Mouse (Mus musculus) liver, embryonic 14.5 days (tissue): ENCODE results near the gene Edf1. TPM values are rescaled to one million over a fixed set of nuclear protein-coding genes. Genes with fewer than 3 reads are reported as not detected.

Experiments used
- ATAC-seq: fragments of 200-750 bp; cut with Nextera tagmentation; 2 replicates; pipeline ENCODE4 v1.8.0; 2017; ENCODE audit warnings: moderate number of reproducible peaks, mild to moderate bottlenecking, moderate library complexity; ENCODE audit not compliant: insufficient read depth
- DNase-seq, 3 experiments: peaks; one replicate each; pipeline ENCODE4 v3.0.0-alpha.2; 2012 to 2013; ENCODE audit warnings: low read depth in 3 of 3, low spot score in 3 of 3
- H3K27ac ChIP-seq: fragments of 300-500 bp; sonication (generic); 2 replicates; pipeline ENCODE4 v1.5.1; 2014; ENCODE audit warnings: moderate library complexity, mild to moderate bottlenecking, control low read depth, inconsistent platforms
- H3K27me3 ChIP-seq: fragments of 300-500 bp; sonication (generic); 2 replicates; pipeline ENCODE4 v1.6.1; 2014; ENCODE audit warnings: mild to moderate bottlenecking, low read length, moderate library complexity; ENCODE audit not compliant: control insufficient read depth, insufficient read depth
- H3K36me3 ChIP-seq: fragments of 300-500 bp; sonication (generic); replicated peaks from 2 replicates; pipeline ENCODE4 v1.6.1; 2014; ENCODE audit warnings: low read depth; ENCODE audit not compliant: control insufficient read depth, insufficient read depth
- H3K4me1 ChIP-seq, 2 experiments: fragments of 200-500 bp in 1 of 2; fragments of 300-500 bp in 1 of 2; sonication (generic) in 1 of 2; replicated peaks; 2 replicates each; pipeline ENCODE4 v1.6.1; 2012 to 2014; ENCODE audit warnings: antibody characterized with exemption in 1 of 2, inconsistent platforms in 1 of 2, low read length in 1 of 2; ENCODE audit not compliant: control insufficient read depth in 2 of 2, insufficient read depth in 2 of 2
- H3K4me2 ChIP-seq: fragments of 300-500 bp; sonication (generic); 2 replicates; pipeline ENCODE4 v1.6.1; 2014; ENCODE audit warnings: low read depth, mild to moderate bottlenecking, control low read depth, moderate library complexity
- H3K4me3 ChIP-seq, 2 experiments: fragments of 200-500 bp in 1 of 2; fragments of 300-500 bp in 1 of 2; sonication (generic) in 1 of 2; 2 replicates each; pipeline ENCODE4 v1.5.1; 2012 to 2014; ENCODE audit warnings: low read depth in 2 of 2, low read length in 2 of 2, mild to moderate bottlenecking in 2 of 2, control low read depth in 1 of 2, inconsistent platforms in 1 of 2, moderate library complexity in 1 of 2; ENCODE audit not compliant: insufficient read depth in 1 of 2
- H3K9ac ChIP-seq: fragments of 300-500 bp; sonication (generic); replicated peaks from 2 replicates; pipeline ENCODE4 v1.6.1; 2014; ENCODE audit warnings: mild to moderate bottlenecking, control low read depth, moderate library complexity
- H3K9me3 ChIP-seq: fragments of 300-500 bp; sonication (generic); 2 replicates; pipeline ENCODE4 v1.6.1; 2016; ENCODE audit warnings: low read length, mixed read lengths; ENCODE audit not compliant: control insufficient read depth
- CTCF ChIP-seq: IDR thresholded peaks from 2 replicates; pipeline ENCODE4 v1.5.1; 2016; ENCODE audit warnings: antibody characterized with exemption, low read depth, control low read depth
- EP300 ChIP-seq: IDR thresholded peaks from 2 replicates; pipeline ENCODE4 v1.6.1; 2016; ENCODE audit warnings: antibody characterized with exemption, low read depth
- WGBS: fragments of 180-500 bp; shearing (Covaris S2); extraction: QIAGEN DNeasy Blood & Tissue Kit; methylation state at CpG from one replicate; pipeline ENCODE4 v1.1.7; 2014; ENCODE audit not compliant: insufficient replicate concordance; 5-methylcytosine and 5-hydroxymethylcytosine counted together
- polyA plus RNA-seq, 2 experiments: library from polyadenylated mRNA; depleted of rRNA in 1 of 2; stranded (reverse) in 1 of 2; unstranded in 1 of 2; fragments of >200 nt; fragmentation: Nextera tagmentation in 1 of 2; extraction: Ambion mirVana in 1 of 2; gene quantifications; 2 replicates each; pipeline versions ENCODE4 v1.2.1 to v1.2.3; 2012 to 2014

Gene Edf1
- polyA plus RNA-seq, 2 experiments, result 104 to 192 TPM

DNA sequence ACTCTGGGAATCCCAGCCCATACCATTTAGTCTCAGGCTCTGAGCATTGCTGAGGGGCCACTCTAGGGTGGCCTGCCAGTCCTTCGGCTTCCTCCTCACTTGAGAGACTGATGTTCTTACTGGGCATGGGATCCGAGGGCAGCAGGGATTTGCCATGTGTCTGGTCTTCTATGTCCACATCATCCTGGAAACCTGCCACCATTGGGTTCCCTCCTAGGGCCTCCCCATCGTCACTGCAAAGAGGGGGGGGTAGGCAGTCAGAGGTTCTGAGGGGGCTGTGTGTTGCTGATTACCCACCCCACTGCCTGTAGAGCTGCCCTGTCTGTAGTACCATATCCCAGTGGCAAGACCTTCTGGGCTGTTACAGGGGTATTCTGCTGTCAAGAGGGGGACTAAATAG is 28.0 kb downstream of the Edf1 start:
- 70% methylated on average over 3 of the region's 3 CpGs for WGBS
- no peaks in the 10 kb centered on the region for H3K9me3 ChIP-seq
- H3K27me3 ChIP-seq, result peaks cover 5% of the 10 kb centered on the region
- TF ChIP-seq EP300 (no peak), CTCF (no peak)
- no peak for ATAC-seq
- no peak overlapping the region for H3K27ac ChIP-seq
- H3K4me2 ChIP-seq, result no peak overlapping the region
- H3K4me1 ChIP-seq, result 0 out of 4 replicates have a peak, but pooled peaks cover 0 to 2% of the 10 kb centered on the region in 2 experiments
- no peak for DNase-seq
- peaks cover 7% of the 10 kb centered on the region for H3K36me3 ChIP-seq
- no peak overlapping the region for H3K9ac ChIP-seq
- H3K4me3 ChIP-seq, result no peak overlapping the region

DNA sequence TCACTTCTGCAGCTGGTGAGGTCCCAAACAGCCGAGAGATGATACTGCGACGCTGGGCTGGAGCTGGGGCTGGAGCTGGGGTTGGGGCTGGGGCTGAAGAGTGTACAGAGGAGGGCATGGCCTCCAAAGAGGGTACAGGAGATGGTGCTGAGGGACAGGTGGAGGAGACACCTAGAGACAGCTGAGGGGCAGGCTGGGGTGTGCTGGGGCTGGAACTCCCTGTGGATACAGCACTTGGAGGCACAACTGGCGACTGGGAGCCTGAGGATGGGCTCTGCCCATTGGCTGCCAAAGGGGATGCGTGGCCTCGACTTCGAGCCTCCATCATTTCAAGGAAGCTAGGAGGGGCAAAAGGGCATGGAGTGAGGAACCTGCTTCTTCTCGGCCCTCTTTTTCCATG is 29.6 kb downstream of the Edf1 start:
- DNase-seq (no peak), ATAC-seq (no peak)
- Histone ChIP-seq H3K27me3 (no peaks in the 10 kb centered on the region), H3K36me3 (peaks cover 8% of the 10 kb centered on the region), H3K4me3 (no peak overlapping the region), H3K4me1 (no peaks in the 10 kb centered on the region), H3K9me3 (no peaks in the 10 kb centered on the region), H3K27ac (no peak overlapping the region), H3K4me2 (no peak overlapping the region), H3K9ac (no peak overlapping the region)
- TF ChIP-seq CTCF (no peak), EP300 (no peak)
- 85% methylated on average over 8 of the region's 8 CpGs for WGBS

DNA sequence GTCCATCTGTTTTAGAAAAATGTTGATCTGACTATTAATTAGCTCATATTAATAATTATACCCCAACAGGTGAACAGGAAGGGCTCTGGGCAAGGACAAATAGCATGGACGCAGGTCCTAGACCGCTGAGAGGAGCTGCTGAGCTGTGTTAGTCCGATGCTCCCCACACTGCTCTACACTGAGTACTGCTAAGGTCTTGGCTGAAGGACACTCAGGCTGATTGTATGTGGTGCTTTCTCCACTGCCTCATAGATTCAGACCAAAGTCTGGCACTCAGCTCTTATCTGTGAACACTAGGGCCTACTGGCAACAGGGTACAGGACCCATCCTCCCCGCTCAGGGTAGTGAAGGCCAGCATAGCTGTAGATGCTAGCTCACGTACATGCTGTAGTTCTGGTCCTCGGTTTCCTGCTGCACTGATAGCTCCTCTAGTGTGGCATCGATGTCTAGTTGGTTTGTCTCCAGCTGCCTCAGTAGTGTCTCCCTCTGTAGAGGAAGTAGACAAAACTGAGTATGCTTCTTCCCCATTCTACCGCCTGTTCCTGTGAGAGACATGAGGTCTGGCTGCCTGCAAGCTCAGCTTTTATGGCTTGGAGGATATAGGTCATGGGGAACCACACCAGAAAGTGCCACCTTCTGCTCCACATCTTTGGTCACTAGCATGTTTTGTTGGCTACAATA is 30.7 kb downstream of the Edf1 start:
- Histone ChIP-seq H3K4me2 (no peak overlapping the region), H3K27me3 (no peaks in the 10 kb centered on the region), H3K4me3 (no peak overlapping the region), H3K9me3 (no peaks in the 10 kb centered on the region), H3K9ac (no peak overlapping the region), H3K27ac (no peak overlapping the region), H3K4me1 (no peaks in the 10 kb centered on the region), H3K36me3 (peaks cover 14% of the 10 kb centered on the region)
- no peak for TF ChIP-seq CTCF
- no peak for TF ChIP-seq EP300
- DNase-seq, result no peak
- 70% methylated on average over 8 of the region's 8 CpGs for WGBS
- ATAC-seq, result no peak

DNA sequence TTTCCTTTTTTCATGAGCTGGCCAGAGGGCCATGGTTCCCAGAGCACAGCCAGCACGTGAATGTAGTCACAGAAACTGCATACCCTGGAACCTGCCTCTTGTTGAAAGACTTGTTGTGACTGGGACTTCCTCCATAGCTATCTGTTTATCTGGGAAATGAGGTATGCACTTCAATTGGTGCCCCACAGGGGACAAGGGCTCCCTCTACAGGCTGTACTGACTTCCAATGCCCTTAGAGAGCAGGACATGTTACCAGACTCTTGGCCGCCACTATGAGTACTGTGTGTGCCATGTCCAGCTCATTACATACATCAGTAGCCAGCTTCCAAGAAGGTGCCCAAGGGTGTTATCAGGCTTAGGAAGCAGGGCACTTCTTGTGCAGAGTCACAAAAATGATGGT is 34.2 kb downstream of the Edf1 start:
- WGBS, result 61% methylated on average over 2 of the region's 2 CpGs
- H3K27ac ChIP-seq, result no peak overlapping the region
- DNase-seq, result no peak
- peaks cover 23% of the 10 kb centered on the region for H3K36me3 ChIP-seq
- no peaks in the 10 kb centered on the region for H3K27me3 ChIP-seq
- no peaks in the 10 kb centered on the region for H3K4me1 ChIP-seq
- no peak overlapping the region for H3K4me3 ChIP-seq
- H3K9me3 ChIP-seq, result no peaks in the 10 kb centered on the region
- no peak overlapping the region for H3K4me2 ChIP-seq
- ATAC-seq, result no peak
- H3K9ac ChIP-seq, result no peak overlapping the region
- TF ChIP-seq EP300 (no peak), CTCF (peak; percentile 82)

DNA sequence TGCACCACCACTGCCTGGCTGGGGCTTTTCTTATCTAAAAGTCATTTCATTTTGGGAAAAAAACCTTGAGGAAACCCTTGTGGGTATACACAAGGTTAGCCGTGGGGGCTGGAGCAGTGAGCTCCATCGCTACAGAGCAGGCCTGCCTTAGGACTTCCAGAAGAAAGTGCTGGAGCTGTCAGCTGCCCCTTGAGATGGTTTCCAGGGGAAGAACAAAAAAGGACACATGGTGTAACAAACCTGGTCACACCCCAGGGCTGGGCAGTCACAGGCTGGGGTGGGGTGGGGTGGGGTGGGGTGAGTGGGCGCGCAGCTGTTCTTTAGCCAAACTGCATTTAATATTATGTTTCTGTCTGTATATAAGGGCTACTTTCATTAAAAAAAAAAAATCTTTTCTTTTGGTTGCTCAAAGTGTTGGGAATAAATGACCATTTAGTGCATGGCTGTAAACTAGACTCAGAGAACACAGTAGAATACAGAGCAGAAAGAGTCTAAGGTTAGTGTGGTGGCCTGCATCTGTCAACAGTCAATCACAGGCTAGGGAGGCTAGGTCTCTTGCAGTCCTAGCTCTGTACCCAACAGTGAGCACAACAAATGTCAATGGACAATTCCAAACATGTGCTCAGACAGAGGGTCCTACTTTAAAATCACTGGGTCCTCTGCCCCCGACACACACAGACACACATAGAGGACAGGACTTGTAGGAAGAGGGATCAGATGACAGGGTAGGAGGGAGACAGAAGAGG is 39.3 kb downstream of the Edf1 start:
- DNase-seq (no peak), ATAC-seq (no peak)
- no peaks in the 10 kb centered on the region; a peak in 1 of 4 replicates for H3K4me1 ChIP-seq
- peaks cover 63% of the 10 kb centered on the region for H3K36me3 ChIP-seq
- 85% methylated on average over 5 of the region's 5 CpGs for WGBS
- H3K27ac ChIP-seq, result no peak overlapping the region
- no peak overlapping the region for H3K4me3 ChIP-seq
- TF ChIP-seq EP300 (no peak), CTCF (no peak)
- H3K9me3 ChIP-seq, result no peaks in the 10 kb centered on the region
- no peak overlapping the region for H3K4me2 ChIP-seq
- no peak overlapping the region for H3K9ac ChIP-seq
- H3K27me3 ChIP-seq, result no peaks in the 10 kb centered on the region
